Mouse (Mus musculus): Measurements from ENCODE around the gene Entpd2.
A peak's percentile ranks its signal among the peaks of the same experiment; 100 is the strongest.
"Not testable (repeated sequence)": the region's sequence is repeated elsewhere in the genome, so short reads cannot be mapped to it uniquely, and the experiment has no call there.

Gene Entpd2

GRCm38 (mm10) chr2:25394281-25395221 lies 1.1 kb upstream of the Entpd2 start:
- DNase-seq (ENCODE audit: low spot score in 2 of 2): peak in 1 of 2 experiments; percentile 43

GRCm38 (mm10) chr2:25396597-25396983 lies 916 bp downstream of the Entpd2 start:
- DNase-seq (ENCODE audit: low spot score in 2 of 2): no peak

GRCm38 (mm10) chr2:25397010-25397409 lies 1.3 kb downstream of the Entpd2 start:
- DNase-seq (ENCODE audit: low spot score in 2 of 2): no peak

GRCm38 (mm10) chr2:25398065-25398464 lies 2.4 kb downstream of the Entpd2 start:
- DNase-seq (ENCODE audit: low spot score in 2 of 2): no peak

GRCm38 (mm10) chr2:25399051-25399450 lies 3.4 kb downstream of the Entpd2 start, which contains the start of gene Npdc1:
Gene Npdc1 (plus strand): TSS chr2:25399351.
- no peak for DNase-seq (ENCODE audit: low spot score in 2 of 2)

- DNase-seq (ENCODE audit: low spot score in 2 of 2): no peak
Measured at GRCm38 (mm10) chr2:25400291-25400690, 4.6 kb downstream of the Entpd2 start.

GRCm38 (mm10) chr2:25400764-25401163 lies 5.1 kb downstream of the Entpd2 start:
- DNase-seq (ENCODE audit: low spot score in 2 of 2): peak in 1 of 2 experiments; percentile 59

- peak; percentile 56 to 73 for DNase-seq (ENCODE audit: low spot score in 2 of 2)
Measured at GRCm38 (mm10) chr2:25402377-25402971, 6.8 kb downstream of the Entpd2 start.

GRCm38 (mm10) chr2:25402972-25403601 lies 7.4 kb downstream of the Entpd2 start:
- peak; percentile 91 to 94 for DNase-seq (ENCODE audit: low spot score in 2 of 2)

- no peak for DNase-seq (ENCODE audit: low spot score in 2 of 2)
Measured at GRCm38 (mm10) chr2:25403994-25404393, 8.3 kb downstream of the Entpd2 start.

- no peak for DNase-seq (ENCODE audit: low spot score in 2 of 2)
Measured at GRCm38 (mm10) chr2:25408908-25409307, 13.2 kb downstream of the Entpd2 start.

- not testable (repeated sequence) for DNase-seq (ENCODE audit: low spot score in 2 of 2)
Measured at GRCm38 (mm10) chr2:25413436-25413835, 17.8 kb downstream of the Entpd2 start.

- DNase-seq (ENCODE audit: low spot score in 2 of 2): no peak
Measured at GRCm38 (mm10) chr2:25417426-25417825, 21.8 kb downstream of the Entpd2 start.

- DNase-seq (ENCODE audit: low spot score in 2 of 2): peak in 1 of 2 experiments; percentile 37
Measured at GRCm38 (mm10) chr2:25421896-25422295, 26.2 kb downstream of the Entpd2 start.

- no peak for DNase-seq (ENCODE audit: low spot score in 2 of 2)
Measured at GRCm38 (mm10) chr2:25422587-25423410, 27.1 kb downstream of the Entpd2 start, which contains the start of gene Fut7. Gene Fut7 (plus strand): TSS chr2:25423267.

- DNase-seq (ENCODE audit: low spot score in 2 of 2): no peak
Measured at GRCm38 (mm10) chr2:25423626-25424025, 28.0 kb downstream of the Entpd2 start.

- DNase-seq (ENCODE audit: low spot score in 2 of 2): no peak
Measured at GRCm38 (mm10) chr2:25425481-25425880, 29.8 kb downstream of the Entpd2 start.

- DNase-seq (ENCODE audit: low spot score in 2 of 2): peak; percentile 53 to 66
Measured at GRCm38 (mm10) chr2:25426721-25427191, 31.1 kb downstream of the Entpd2 start.

- DNase-seq (ENCODE audit: low spot score in 2 of 2): no peak
Measured at GRCm38 (mm10) chr2:25427256-25427655, 31.6 kb downstream of the Entpd2 start.

- DNase-seq (ENCODE audit: low spot score in 2 of 2): peak; percentile 95 to 98
Measured at GRCm38 (mm10) chr2:25428442-25429236, 33.0 kb downstream of the Entpd2 start, which contains the start of gene Abca2. Gene Abca2 (plus strand): TSS chr2:25428703.
